Mouse (Mus musculus) testis, adult 2 months (tissue): Measurements from ENCODE around the gene Pdss1.

ENCODE experiments used
- CTCF ChIP-seq: fragments of 200-500 bp; IDR thresholded peaks from 2 replicates; pipeline ENCODE4 v1.5.1; 2012; ENCODE audit warnings: low read depth, mild to moderate bottlenecking, inconsistent platforms, low read length, moderate library complexity; ENCODE audit not compliant: control insufficient read depth, insufficient read depth, insufficient replicate concordance
- POLR2A ChIP-seq: fragments of 200-500 bp; IDR thresholded peaks from 2 replicates; pipeline ENCODE4 v1.6.1; 2012; ENCODE audit warnings: low read depth, mild to moderate bottlenecking, inconsistent platforms, low read length, moderate library complexity; ENCODE audit not compliant: control insufficient read depth

- no peak for TF ChIP-seq POLR2A
- TF ChIP-seq CTCF = no peak
These were observed 20.7 kb upstream of the Pdss1 start for GRCm38 (mm10) chr2:22874628-22875027.
